Mouse (Mus musculus): Measurements from ENCODE around the gene Tipin. TPM values are rescaled to one million over a fixed set of nuclear protein-coding genes. Genes with fewer than 3 reads are reported as not detected.
"Not testable (repeated sequence)": the region's sequence is repeated elsewhere in the genome, so short reads cannot be mapped to it uniquely, and the experiment has no call there.

The Tipin gene
- polyA plus RNA-seq, 1 experiment, result 80.0 TPM

DNA sequence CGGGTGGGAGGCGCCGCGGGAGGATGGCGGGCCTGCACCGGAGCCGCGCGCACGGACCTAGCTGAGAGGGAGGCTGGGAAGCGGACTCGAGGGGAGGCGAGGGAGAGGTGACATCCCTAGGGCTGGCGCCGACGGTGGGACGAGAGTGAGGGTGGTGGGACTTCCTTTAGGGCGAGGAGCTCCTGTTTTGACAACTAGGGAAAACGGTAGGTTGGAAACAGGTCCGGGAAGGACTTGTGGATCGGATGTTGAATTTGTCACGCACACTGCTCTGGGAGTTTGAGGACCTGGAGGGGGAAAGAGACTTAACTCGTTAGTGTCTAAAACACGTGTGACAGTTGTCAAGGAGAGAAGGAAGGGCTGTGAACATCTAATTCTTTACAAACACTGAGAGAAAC, 399 bp downstream of the Tipin start:
- H3K27me3 ChIP-seq (ENCODE audit: control insufficient read depth, insufficient read depth, insufficient read length), result no peaks in the 10 kb centered on the region

DNA sequence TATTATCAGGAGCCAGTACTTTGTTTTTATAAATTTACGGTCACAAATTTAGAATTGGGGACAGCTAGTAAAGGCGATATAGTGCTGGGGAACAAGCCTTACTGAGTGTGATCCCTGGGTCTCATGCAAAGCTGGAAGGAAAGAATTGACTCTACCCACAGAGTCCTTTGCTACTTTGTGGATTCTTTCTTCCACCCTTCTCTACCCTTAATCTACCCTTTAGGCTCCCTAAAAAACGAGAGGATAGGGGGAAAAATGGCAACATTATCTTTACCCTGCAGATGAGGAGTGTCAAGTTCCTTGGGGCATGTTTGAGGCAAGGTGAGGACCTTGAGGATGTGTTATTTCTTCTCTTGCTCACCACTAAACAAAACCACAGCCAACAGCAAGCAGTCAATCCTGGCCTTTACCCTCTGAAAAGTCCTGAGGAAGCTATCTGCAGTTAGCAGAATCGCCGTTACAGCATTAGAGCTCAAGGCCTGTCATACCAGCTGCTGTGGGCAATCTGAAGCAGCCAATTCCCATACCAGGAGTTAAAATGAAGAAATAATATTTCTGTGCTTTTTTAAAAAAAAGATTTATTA, 1.1 kb downstream of the Tipin start:
- TF ChIP-seq USF1 (IDR thresholded peaks at IDR 0.05; ENCODE audit: low read depth) (no peak), MAX (IDR thresholded peaks at IDR 0.05) (no peak), CEBPB (IDR thresholded peaks at IDR 0.05; ENCODE audit: low read depth) (no peak), MYOD1 (IDR thresholded peaks at IDR 0.05; ENCODE audit: control insufficient read depth, insufficient read length, low read depth) (no peak), FOSL1 (IDR thresholded peaks at IDR 0.05; ENCODE audit: insufficient read depth, low read length, poor library complexity, severe bottlenecking) (no peak), MYOG (IDR thresholded peaks at IDR 0.05; ENCODE audit: control insufficient read depth, extremely low read depth, insufficient read length) (no peak), CTCF (IDR thresholded peaks at IDR 0.05; ENCODE audit: control insufficient read depth, insufficient read depth, insufficient read length) (no peak)
- Histone ChIP-seq H3K79me2 (ENCODE audit: control insufficient read depth, insufficient read depth) (peaks cover 60% of the 10 kb centered on the region), H3K79me3 (ENCODE audit: low read depth) (peaks cover 40% of the 10 kb centered on the region), H3ac (ENCODE audit: control insufficient read depth, insufficient read length, low read depth) (peak overlapping the region; percentile 56), H3K4me3 (ENCODE audit: insufficient read depth, poor library complexity, severe bottlenecking) (peak overlapping the region; percentile 56), H3K27me3 (ENCODE audit: control insufficient read depth, insufficient read depth, insufficient read length) (no peaks in the 10 kb centered on the region), H3K36me3 (ENCODE audit: control insufficient read depth, insufficient read depth) (peaks cover 13% of the 10 kb centered on the region)

More for the DNA sequence above, 399 bp downstream of the Tipin start:
- H3K79me2 ChIP-seq (ENCODE audit: control insufficient read depth, insufficient read depth), result peaks cover 53% of the 10 kb centered on the region
- peaks cover 9% of the 10 kb centered on the region for H3K36me3 ChIP-seq (ENCODE audit: control insufficient read depth, insufficient read depth)
- peak overlapping the region; percentile 56 for H3K4me3 ChIP-seq (ENCODE audit: insufficient read depth, poor library complexity, severe bottlenecking)
- H3K79me3 ChIP-seq (ENCODE audit: low read depth), result peaks cover 39% of the 10 kb centered on the region
- H3ac ChIP-seq (ENCODE audit: control insufficient read depth, insufficient read length, low read depth), result peak overlapping the region; percentile 87
- TF ChIP-seq FOSL1 (IDR thresholded peaks at IDR 0.05; ENCODE audit: insufficient read depth, low read length, poor library complexity, severe bottlenecking) (no peak), MAX (IDR thresholded peaks at IDR 0.05) (no peak), CEBPB (IDR thresholded peaks at IDR 0.05; ENCODE audit: low read depth) (no peak), CTCF (IDR thresholded peaks at IDR 0.05; ENCODE audit: control insufficient read depth, insufficient read depth, insufficient read length) (no peak), USF1 (IDR thresholded peaks at IDR 0.05; ENCODE audit: low read depth) (no peak), MYOD1 (IDR thresholded peaks at IDR 0.05; ENCODE audit: control insufficient read depth, insufficient read length, low read depth) (no peak), MYOG (IDR thresholded peaks at IDR 0.05; ENCODE audit: control insufficient read depth, extremely low read depth, insufficient read length) (no peak)

DNA sequence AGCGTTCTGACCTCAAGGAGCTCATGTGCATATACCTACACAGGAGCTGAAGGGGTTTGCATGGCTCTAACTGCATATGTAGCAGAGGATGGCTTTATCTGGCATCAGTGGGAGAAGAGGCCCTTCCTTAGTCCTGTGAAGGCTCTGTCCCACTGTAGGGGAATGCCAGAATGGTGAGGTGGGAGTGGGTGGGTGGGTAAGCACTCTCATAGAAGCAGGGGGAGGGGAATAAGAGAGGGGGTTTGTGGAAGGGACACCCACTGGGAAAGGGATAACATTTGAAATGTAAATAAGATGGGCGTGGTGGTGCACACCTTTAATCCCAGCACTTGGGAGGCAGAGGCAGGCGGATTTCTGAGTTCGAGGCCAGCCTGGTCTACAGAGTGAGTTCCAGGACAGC, 21.7 kb downstream of the Tipin start:
- not testable (repeated sequence) for H3ac ChIP-seq (ENCODE audit: control insufficient read depth, insufficient read length, low read depth); H3K4me3 ChIP-seq (ENCODE audit: insufficient read depth, poor library complexity, severe bottlenecking); H3K27me3 ChIP-seq (ENCODE audit: control insufficient read depth, insufficient read depth, insufficient read length); H3K79me2 ChIP-seq (ENCODE audit: control insufficient read depth, insufficient read depth); H3K79me3 ChIP-seq (ENCODE audit: low read depth)
- peaks cover 67% of the 10 kb centered on the region for H3K36me3 ChIP-seq (ENCODE audit: control insufficient read depth, insufficient read depth)

DNA sequence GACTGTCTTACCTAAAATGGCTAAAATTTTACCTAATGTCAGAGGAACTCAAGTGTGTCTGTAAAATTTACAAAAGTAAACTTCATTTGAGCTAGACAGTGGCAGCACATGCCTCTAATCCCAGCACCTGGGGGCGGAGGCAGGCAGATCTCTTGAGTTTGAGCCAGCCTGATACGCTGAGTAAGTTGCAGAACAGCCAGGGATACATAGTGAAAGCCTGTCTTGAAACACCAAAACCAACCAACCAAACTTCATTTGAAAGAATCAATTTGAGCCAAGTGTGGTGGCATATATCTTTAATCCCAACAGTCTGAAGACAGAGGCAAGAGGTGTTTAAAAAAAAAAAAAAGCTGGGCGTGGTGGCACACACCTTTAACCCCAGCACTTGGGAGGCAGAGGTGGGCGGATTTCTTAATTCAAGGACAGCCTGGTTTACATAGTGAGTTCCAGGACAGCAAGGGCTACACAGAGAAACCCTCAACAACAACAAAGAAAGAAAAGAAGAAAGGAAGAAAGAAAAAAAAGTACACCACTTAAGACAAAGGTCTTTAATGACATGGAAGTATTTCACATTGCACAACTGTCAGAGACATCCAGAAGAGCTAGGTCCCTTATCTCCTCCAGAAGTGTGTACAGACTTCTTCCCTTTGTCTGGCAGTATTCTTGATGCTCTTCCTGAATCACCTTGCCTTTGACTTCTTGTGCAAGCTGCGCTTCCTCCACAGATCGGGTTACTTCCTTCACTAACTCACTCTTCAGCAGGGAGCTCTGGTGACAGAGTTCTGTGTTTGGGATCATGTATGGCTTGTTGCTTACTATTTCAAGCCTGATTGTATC, 25.3 kb downstream of the Tipin start:
- Histone ChIP-seq H3K79me3 (ENCODE audit: low read depth) (no peaks in the 10 kb centered on the region), H3K4me3 (ENCODE audit: insufficient read depth, poor library complexity, severe bottlenecking) (no peak overlapping the region), H3ac (ENCODE audit: control insufficient read depth, insufficient read length, low read depth) (no peak overlapping the region), H3K79me2 (ENCODE audit: control insufficient read depth, insufficient read depth) (no peaks in the 10 kb centered on the region), H3K36me3 (ENCODE audit: control insufficient read depth, insufficient read depth) (peaks cover 37% of the 10 kb centered on the region), H3K27me3 (ENCODE audit: control insufficient read depth, insufficient read depth, insufficient read length) (no peaks in the 10 kb centered on the region)
- no peak for TF ChIP-seq FOSL1 (IDR thresholded peaks at IDR 0.05; ENCODE audit: insufficient read depth, low read length, poor library complexity, severe bottlenecking)
- no peak for TF ChIP-seq USF1 (IDR thresholded peaks at IDR 0.05; ENCODE audit: low read depth)
- no peak for TF ChIP-seq CTCF (IDR thresholded peaks at IDR 0.05; ENCODE audit: control insufficient read depth, insufficient read depth, insufficient read length)
- no peak for TF ChIP-seq MAX (IDR thresholded peaks at IDR 0.05)
- TF ChIP-seq CEBPB (IDR thresholded peaks at IDR 0.05; ENCODE audit: low read depth), result no peak
- TF ChIP-seq MYOD1 (IDR thresholded peaks at IDR 0.05; ENCODE audit: control insufficient read depth, insufficient read length, low read depth), result no peak
- TF ChIP-seq MYOG (IDR thresholded peaks at IDR 0.05; ENCODE audit: control insufficient read depth, extremely low read depth, insufficient read length), result no peak

DNA sequence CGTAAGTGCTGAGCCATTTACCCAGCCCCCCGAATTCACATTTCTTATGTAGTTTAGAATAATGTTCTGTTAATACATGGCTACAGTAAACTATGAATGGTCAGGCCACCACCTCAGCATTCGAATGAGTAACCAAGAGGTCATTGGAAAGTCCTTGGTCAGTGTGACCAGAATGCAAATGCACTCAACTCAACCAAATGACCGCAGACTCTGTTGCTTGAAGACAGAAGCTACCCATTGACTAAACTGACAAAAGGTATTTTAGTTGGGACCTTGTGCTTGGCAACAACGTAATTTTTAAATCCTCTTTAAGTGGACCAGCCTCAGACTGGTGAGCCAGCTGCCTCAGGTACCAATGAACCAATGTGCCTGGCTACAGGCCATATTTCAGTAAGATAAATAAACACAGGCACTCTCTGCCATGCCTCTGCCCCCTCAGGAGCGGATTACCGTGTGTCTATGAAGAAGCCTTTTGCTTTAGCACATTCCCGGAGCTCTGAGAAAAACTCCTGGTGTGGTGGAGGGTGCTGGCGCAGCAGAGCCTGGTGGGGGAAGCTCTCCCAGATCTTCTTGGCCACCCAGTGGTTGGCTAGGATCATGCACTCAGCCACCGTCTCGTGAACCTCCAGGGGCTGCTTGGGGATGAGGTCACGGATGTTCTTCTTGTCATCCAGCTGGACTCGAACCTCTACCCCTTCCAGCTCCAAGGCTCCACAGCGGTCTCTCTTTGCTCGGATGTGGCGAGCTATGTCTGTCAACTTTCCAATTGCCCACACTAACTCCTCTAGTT, 29.8 kb downstream of the Tipin start:
- H3K79me3 ChIP-seq (ENCODE audit: low read depth), result no peaks in the 10 kb centered on the region
- TF ChIP-seq CTCF (IDR thresholded peaks at IDR 0.05; ENCODE audit: control insufficient read depth, insufficient read depth, insufficient read length) (no peak), MYOG (IDR thresholded peaks at IDR 0.05; ENCODE audit: control insufficient read depth, extremely low read depth, insufficient read length) (no peak), CEBPB (IDR thresholded peaks at IDR 0.05; ENCODE audit: low read depth) (no peak), USF1 (IDR thresholded peaks at IDR 0.05; ENCODE audit: low read depth) (no peak), MYOD1 (IDR thresholded peaks at IDR 0.05; ENCODE audit: control insufficient read depth, insufficient read length, low read depth) (no peak), FOSL1 (IDR thresholded peaks at IDR 0.05; ENCODE audit: insufficient read depth, low read length, poor library complexity, severe bottlenecking) (no peak), MAX (IDR thresholded peaks at IDR 0.05) (no peak)
- no peaks in the 10 kb centered on the region for H3K27me3 ChIP-seq (ENCODE audit: control insufficient read depth, insufficient read depth, insufficient read length)
- peaks cover 5% of the 10 kb centered on the region for H3K36me3 ChIP-seq (ENCODE audit: control insufficient read depth, insufficient read depth)
- no peaks in the 10 kb centered on the region for H3K79me2 ChIP-seq (ENCODE audit: control insufficient read depth, insufficient read depth)
- no peak overlapping the region for H3K4me3 ChIP-seq (ENCODE audit: insufficient read depth, poor library complexity, severe bottlenecking)
- H3ac ChIP-seq (ENCODE audit: control insufficient read depth, insufficient read length, low read depth), result no peak overlapping the region
